Mouse (Mus musculus) heart, adult 10 weeks (tissue): ENCODE measurements around the gene Olfr107. TPM values are rescaled to one million over a fixed set of nuclear protein-coding genes. Genes with fewer than 3 reads are reported as not detected.

ENCODE experiments used
- polyA plus RNA-seq: library from polyadenylated mRNA; stranded (reverse); fragments of 350-450 nt; fragmentation: Illumina TruSeq; extraction: RNeasy Lipid Tissue Mini Kit (QIAGEN cat#74804); gene quantifications from one replicate; pipeline ENCODE4 v1.2.3, GENCODE M21; 2014; ENCODE audit warnings: low read depth, low replicate concordance

The Olfr107 gene
- not detected for polyA plus RNA-seq

GRCm38 (mm10) chr17:37398926-37399325 is at the start of gene Olfr107:
Gene Olfr107 (plus strand): TSS chr17:37399226.

GRCm38 (mm10) chr17:37359282-37359681 is 39.7 kb upstream of the Olfr107 start, which contains the start of gene Olfr104-ps:
Gene Olfr104-ps (plus strand): TSS chr17:37359582.

GRCm38 (mm10) chr17:37378733-37379132 is 20.3 kb upstream of the Olfr107 start, which contains the start of gene Olfr105-ps:
Gene Olfr105-ps (plus strand): TSS chr17:37379033.

GRCm38 (mm10) chr17:37390093-37390492 is 8.9 kb upstream of the Olfr107 start, which contains the start of gene Olfr106-ps:
Gene Olfr106-ps (plus strand): TSS chr17:37390393.

GRCm38 (mm10) chr17:37445180-37445579 is 46.2 kb downstream of the Olfr107 start, which contains the start of gene Olfr108:
Gene Olfr108 (plus strand): TSS chr17:37445480.

Other genes starting within 250 kb of the Olfr107 start
- not detected for gene Olfr93, start 237.7 kb upstream of the Olfr107 start, polyA plus RNA-seq
- gene Ubd, start 205.3 kb upstream of the Olfr107 start, polyA plus RNA-seq = not detected
- not detected for gene Olfr94, start 198.2 kb upstream of the Olfr107 start, polyA plus RNA-seq
- gene Olfr95, start 186.1 kb upstream of the Olfr107 start, polyA plus RNA-seq = not detected
- gene Olfr96, start 179.1 kb upstream of the Olfr107 start, polyA plus RNA-seq = not detected
- gene Olfr97, start 161.9 kb upstream of the Olfr107 start, polyA plus RNA-seq = not detected
- gene Olfr98, start 135.5 kb upstream of the Olfr107 start, polyA plus RNA-seq = not detected
- 6.0 TPM for gene H2-M3, start 129.0 kb upstream of the Olfr107 start, polyA plus RNA-seq
- not detected for gene Olfr99, start 115.8 kb upstream of the Olfr107 start, polyA plus RNA-seq
- gene Olfr101, start 94.9 kb upstream of the Olfr107 start, polyA plus RNA-seq = not detected
- gene Olfr102, start 82.2 kb upstream of the Olfr107 start, polyA plus RNA-seq = not detected
- gene Olfr103, start 59.5 kb upstream of the Olfr107 start, polyA plus RNA-seq = not detected
- gene Olfr104-ps, start 39.6 kb upstream of the Olfr107 start, polyA plus RNA-seq = not detected
- gene Olfr105-ps, start 20.2 kb upstream of the Olfr107 start, polyA plus RNA-seq = not detected
- not detected for gene Olfr106-ps, start 8.8 kb upstream of the Olfr107 start, polyA plus RNA-seq
- not detected for gene Olfr108, start 46.3 kb downstream of the Olfr107 start, polyA plus RNA-seq
- not detected for gene Olfr109, start 59.7 kb downstream of the Olfr107 start, polyA plus RNA-seq
- gene H2-M2, start 84.3 kb downstream of the Olfr107 start, polyA plus RNA-seq = not detected
- gene Olfr110, start 93.2 kb downstream of the Olfr107 start, polyA plus RNA-seq = not detected
- gene Olfr111, start 108.8 kb downstream of the Olfr107 start, polyA plus RNA-seq = not detected
- not detected for gene Olfr112, start 170.2 kb downstream of the Olfr107 start, polyA plus RNA-seq
- not detected for gene Olfr113, start 178.4 kb downstream of the Olfr107 start, polyA plus RNA-seq
- not detected for gene Olfr114, start 193.5 kb downstream of the Olfr107 start, polyA plus RNA-seq
- not detected for gene Olfr115, start 227.9 kb downstream of the Olfr107 start, polyA plus RNA-seq
- not detected for gene Olfr116, start 228.0 kb downstream of the Olfr107 start, polyA plus RNA-seq